Mouse (Mus musculus): ENCODE data around the gene Bola1. TPM values are rescaled to one million over a fixed set of nuclear protein-coding genes. Genes with fewer than 3 reads are reported as not detected.

The Bola1 gene
- polyA plus RNA-seq, 1 experiment from 2014 or later, result 56.1 TPM

DNA sequence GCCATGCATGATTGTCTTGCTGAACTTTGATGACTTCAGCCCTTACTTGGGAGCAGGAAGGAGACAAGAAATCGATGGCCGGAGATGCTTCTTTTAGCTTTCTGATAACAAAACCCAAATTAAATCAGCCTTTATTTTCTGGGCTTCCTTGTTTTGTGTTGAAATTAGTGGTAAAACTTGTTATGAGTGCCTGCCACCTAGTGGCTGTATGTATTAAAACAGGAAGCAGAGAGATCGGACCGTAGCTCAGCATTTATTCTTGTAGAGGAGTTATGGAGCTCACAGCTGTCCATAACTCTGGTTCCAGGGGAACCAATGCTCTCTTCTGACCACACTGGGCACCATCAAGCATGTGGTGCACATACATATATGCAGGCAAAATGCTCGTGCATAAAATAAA lies 71.6 kb downstream of the Bola1 start:
- ATAC-seq (ENCODE audit: insufficient number of reproducible peaks, insufficient read depth, low FRiP score, low read depth), result no peak
- no peaks in the 10 kb centered on the region for H3K27me3 ChIP-seq (ENCODE audit: control insufficient read depth, insufficient read depth, low read length)
- 11% methylated on average over 5 of the region's 5 CpGs for WGBS

More for the DNA sequence above, 71.6 kb downstream of the Bola1 start:
- H3K36me3 ChIP-seq (ENCODE audit: control insufficient read depth, insufficient read depth, low read length), result peaks cover 88% of the 10 kb centered on the region
- H3K4me1 ChIP-seq (ENCODE audit: control insufficient read depth in 2 of 2, insufficient read depth in 2 of 2, low read length in 2 of 2), result no peaks in the 10 kb centered on the region
- H3K27ac ChIP-seq (replicated peaks in 1 of 2; ENCODE audit: control insufficient read depth in 1 of 2, insufficient read depth in 1 of 2, low read depth in 2 of 2, low read length in 2 of 2), result no peak overlapping the region
- no peak overlapping the region for H3K4me2 ChIP-seq (ENCODE audit: low read length)
- H3K9ac ChIP-seq (ENCODE audit: low read length), result no peak overlapping the region
- no peak overlapping the region for H3K4me3 ChIP-seq (ENCODE audit: control insufficient read depth in 1 of 2, insufficient read depth in 1 of 2, low read depth in 1 of 2, low read length in 2 of 2)
- H3K9me3 ChIP-seq (ENCODE audit: control insufficient read depth, low read length), result no peaks in the 10 kb centered on the region

Small RNA genes lying within 50 kb of the gene (microRNA-seq; reads per million reads assigned to microRNA genes)
- gene Gm44492 (not detected), gene Gm47311 (not detected), gene Gm47313 (not detected)

Other genes with a start within 250 kb of the Bola1 start
- gene Plekho1, start 223.7 kb downstream of the Bola1 start, polyA plus RNA-seq (2014; fragmentation: Nextera tagmentation; extraction: Ambion mirVana), result 65.0 and 73.7 TPM in 2 replicates
- 22.8 and 24.4 TPM in 2 replicates for gene Vps45, start 161.2 kb downstream of the Bola1 start, polyA plus RNA-seq (2014; fragmentation: Nextera tagmentation; extraction: Ambion mirVana)
- gene Otud7b, start 115.2 kb downstream of the Bola1 start, polyA plus RNA-seq (2014; fragmentation: Nextera tagmentation; extraction: Ambion mirVana), result 12.6 and 16.2 TPM in 2 replicates
- 7.7 and 7.9 TPM in 2 replicates for gene Mtmr11, start 57.7 kb downstream of the Bola1 start, polyA plus RNA-seq (2014; fragmentation: Nextera tagmentation; extraction: Ambion mirVana)
- 83.7 and 88.8 TPM in 2 replicates for gene Sf3b4, start 47.4 kb downstream of the Bola1 start, polyA plus RNA-seq (2014; fragmentation: Nextera tagmentation; extraction: Ambion mirVana)
- gene Sv2a, start 38.6 kb downstream of the Bola1 start, polyA plus RNA-seq (2014; fragmentation: Nextera tagmentation; extraction: Ambion mirVana), result 10.8 and 12.0 TPM in 2 replicates
- gene Hist2h2ab, start 156 bp upstream of the Bola1 start, polyA plus RNA-seq (2014; fragmentation: Nextera tagmentation; extraction: Ambion mirVana), result 1.3 TPM in 1 of 2 replicates, not detected in the other
- 3.2 and 4.7 TPM in 2 replicates for gene Hist2h2ac, start 1.2 kb upstream of the Bola1 start, polyA plus RNA-seq (2014; fragmentation: Nextera tagmentation; extraction: Ambion mirVana)
- 6.8 and 7.6 TPM in 2 replicates for gene Hist2h2be, start 1.4 kb upstream of the Bola1 start, polyA plus RNA-seq (2014; fragmentation: Nextera tagmentation; extraction: Ambion mirVana)
- 3.2 and 6.4 TPM in 2 replicates for gene Hist2h3c2, start 19.4 kb upstream of the Bola1 start, polyA plus RNA-seq (2014; fragmentation: Nextera tagmentation; extraction: Ambion mirVana)
- 34.6 and 35.8 TPM in 2 replicates for gene Hist2h2aa2, start 20.6 kb upstream of the Bola1 start, polyA plus RNA-seq (2014; fragmentation: Nextera tagmentation; extraction: Ambion mirVana)
- 22.5 and 26.3 TPM in 2 replicates for gene Hist2h2aa1, start 25.8 kb upstream of the Bola1 start, polyA plus RNA-seq (2014; fragmentation: Nextera tagmentation; extraction: Ambion mirVana)
- gene Hist2h3c1, start 27.0 kb upstream of the Bola1 start, polyA plus RNA-seq (2014; fragmentation: Nextera tagmentation; extraction: Ambion mirVana), result 1.2 TPM in 1 of 2 replicates, not detected in the other
- 3.4 and 5.0 TPM in 2 replicates for gene Hist2h4, start 43.6 kb upstream of the Bola1 start, polyA plus RNA-seq (2014; fragmentation: Nextera tagmentation; extraction: Ambion mirVana)
- 26.9 and 32.0 TPM in 2 replicates for gene Hist2h3b, start 48.9 kb upstream of the Bola1 start, polyA plus RNA-seq (2014; fragmentation: Nextera tagmentation; extraction: Ambion mirVana)
- 4.0 and 7.9 TPM in 2 replicates for gene Hist2h2bb, start 50.0 kb upstream of the Bola1 start, polyA plus RNA-seq (2014; fragmentation: Nextera tagmentation; extraction: Ambion mirVana)
- 2.1 and 3.2 TPM in 2 replicates for gene Fcgr1, start 74.3 kb upstream of the Bola1 start, polyA plus RNA-seq (2014; fragmentation: Nextera tagmentation; extraction: Ambion mirVana)
- gene BC107364, start 232.6 kb upstream of the Bola1 start, polyA plus RNA-seq (2014; fragmentation: Nextera tagmentation; extraction: Ambion mirVana), result 0.66 and 1.0 TPM in 2 replicates